Mouse (Mus musculus): Measurements from ENCODE around the gene B9d2. TPM values are rescaled to one million over a fixed set of nuclear protein-coding genes. Genes with fewer than 3 reads are reported as not detected.
A peak's percentile ranks its signal among the peaks of the same experiment; 100 is the strongest.
"Not testable (repeated sequence)": the region's sequence is repeated elsewhere in the genome, so short reads cannot be mapped to it uniquely, and the experiment has no call there.

Gene B9d2
- polyA plus RNA-seq, 1 experiment from 2014 or later = 31.3 TPM

DNA sequence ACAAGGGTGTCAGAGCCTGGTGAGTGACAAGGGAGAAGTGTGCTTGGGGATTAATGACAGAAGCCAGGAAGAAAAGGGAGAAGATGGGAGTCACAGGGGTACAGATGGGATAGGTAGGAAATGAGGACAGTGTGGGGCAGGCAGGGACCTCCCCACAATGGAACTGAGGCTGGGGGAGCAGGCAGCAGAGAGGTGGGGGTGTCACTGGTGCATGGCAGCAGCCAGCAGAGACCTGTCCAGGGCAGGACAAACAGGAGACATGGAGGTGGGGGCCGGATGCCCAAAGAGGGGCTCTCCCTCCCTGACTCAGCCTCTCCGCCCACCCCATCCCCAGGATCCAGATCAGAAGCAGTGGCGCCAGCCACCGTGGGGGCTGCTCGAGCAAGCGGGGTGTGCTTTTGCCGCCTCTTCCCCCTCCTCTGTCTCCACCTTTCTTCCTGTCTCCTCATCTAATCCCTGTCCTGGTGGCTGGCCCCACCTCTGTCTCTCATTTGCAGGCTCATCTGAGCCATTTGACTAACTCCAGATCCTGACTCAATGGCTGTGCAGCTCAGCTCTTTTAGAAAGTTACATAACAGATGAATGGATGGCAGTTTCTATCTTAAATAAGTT lies 30.0 kb downstream of the B9d2 start:
- peaks cover 42% of the 10 kb centered on the region for H3K36me3 ChIP-seq (replicated peaks)
- WGBS = 8% methylated on average over 6 of the region's 7 CpGs
- H3K4me2 ChIP-seq = no peak overlapping the region
- peaks cover 25% of the 10 kb centered on the region for H3K4me1 ChIP-seq
- no peaks in the 10 kb centered on the region for H3K9me3 ChIP-seq
- peak; percentile 30; the same call in 1 of the 2 replicates for ATAC-seq (ENCODE audit: low FRiP score)
- H3K27me3 ChIP-seq = peaks cover 19% of the 10 kb centered on the region; the same call in 1 of the 2 replicates
- no peak overlapping the region for H3K27ac ChIP-seq
- 0 out of 2 replicates have a peak overlapping the region, but pooled peaks have one; percentile 33 for H3K9ac ChIP-seq
- H3K4me3 ChIP-seq (replicated peaks) = no peak overlapping the region

DNA sequence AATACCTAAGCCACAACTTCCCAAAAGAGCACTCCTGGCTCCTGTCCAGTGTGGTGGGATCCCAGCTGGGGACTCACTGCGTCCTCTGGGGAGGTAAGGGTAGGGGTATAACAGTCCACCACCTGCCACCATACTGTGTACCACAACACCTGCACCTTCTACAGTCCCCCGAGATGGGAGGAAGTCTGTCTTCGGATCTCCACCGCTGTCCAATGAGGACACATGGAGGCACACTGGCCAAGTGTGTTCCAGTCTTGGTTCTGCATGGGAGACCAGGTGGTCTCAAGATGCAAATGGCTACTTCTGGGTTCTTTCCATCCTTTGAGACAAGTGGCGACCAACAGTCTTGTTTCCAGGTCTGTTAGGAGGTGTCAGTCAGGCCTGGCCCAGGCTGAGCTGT lies 30.6 kb downstream of the B9d2 start:
- no peak for ATAC-seq (ENCODE audit: low FRiP score)
- no peak overlapping the region for H3K4me3 ChIP-seq (replicated peaks)
- 69% methylated on average over 5 of the region's 5 CpGs for WGBS
- peaks cover 48% of the 10 kb centered on the region for H3K36me3 ChIP-seq (replicated peaks)
- no peak overlapping the region for H3K27ac ChIP-seq
- H3K9ac ChIP-seq = no peak overlapping the region
- no peak overlapping the region for H3K4me2 ChIP-seq
- no peaks in the 10 kb centered on the region for H3K9me3 ChIP-seq
- peaks cover 14% of the 10 kb centered on the region; the same call in 1 of the 2 replicates for H3K27me3 ChIP-seq
- H3K4me1 ChIP-seq = peaks cover 25% of the 10 kb centered on the region

DNA sequence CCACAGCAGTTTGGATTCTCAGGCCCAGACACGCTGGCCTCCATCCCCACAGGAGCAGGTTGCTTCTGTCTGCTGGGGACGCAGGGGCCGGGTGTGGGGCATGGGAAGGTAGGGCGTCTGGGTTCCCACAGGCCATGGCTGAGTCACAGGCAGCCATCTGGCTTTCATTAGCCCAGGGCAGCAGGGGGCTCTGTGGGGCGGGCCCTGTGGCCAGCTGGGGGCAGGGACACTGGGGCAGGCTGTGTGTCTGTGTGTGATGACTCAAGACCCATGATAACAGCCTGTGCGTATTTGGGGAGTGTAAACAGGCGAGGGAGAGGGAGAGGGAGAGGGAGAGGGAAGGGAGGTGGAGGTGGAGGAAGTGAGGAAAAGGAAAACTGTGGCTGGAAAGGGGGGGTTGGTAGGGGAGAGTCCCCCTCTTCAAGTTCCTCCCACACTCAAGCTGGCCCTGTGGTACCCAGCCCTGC lies 31.2 kb downstream of the B9d2 start:
- H3K27ac ChIP-seq = no peak overlapping the region
- no peak overlapping the region for H3K4me3 ChIP-seq (replicated peaks)
- WGBS = 44% methylated on average over 7 of the region's 7 CpGs

DNA sequence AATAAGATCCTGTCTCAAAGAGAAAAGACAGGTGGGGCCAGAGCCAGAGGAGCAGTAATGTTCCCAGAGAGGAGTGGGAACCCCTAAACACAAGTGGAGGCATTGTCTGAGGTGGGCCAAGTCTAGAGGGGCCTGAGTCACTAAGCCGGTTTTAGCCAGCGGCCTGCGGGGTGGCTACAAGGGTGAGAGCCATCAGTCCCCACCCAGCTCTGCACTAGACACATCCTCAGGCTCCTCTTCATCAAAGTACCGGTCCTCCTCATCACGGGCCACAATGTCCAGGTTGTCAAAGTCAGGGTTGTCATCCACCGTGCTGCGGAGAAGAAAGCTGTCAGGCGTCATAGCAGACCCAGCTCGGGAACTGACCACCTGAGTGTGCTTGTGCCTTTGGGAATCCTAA lies 32.2 kb downstream of the B9d2 start:
- ATAC-seq (ENCODE audit: low FRiP score) = no peak
- no peak overlapping the region for H3K4me3 ChIP-seq (replicated peaks)
- peaks cover 49% of the 10 kb centered on the region for H3K36me3 ChIP-seq (replicated peaks)
- no peak overlapping the region for H3K4me2 ChIP-seq
- H3K9me3 ChIP-seq = no peaks in the 10 kb centered on the region
- H3K4me1 ChIP-seq = peaks cover 30% of the 10 kb centered on the region
- H3K27me3 ChIP-seq = peaks cover 2% of the 10 kb centered on the region; the same call in 1 of the 2 replicates
- H3K9ac ChIP-seq = no peak overlapping the region
- 90% methylated on average over 9 of the region's 9 CpGs for WGBS
- H3K27ac ChIP-seq = no peak overlapping the region

More for the DNA sequence above, 31.2 kb downstream of the B9d2 start:
- Histone ChIP-seq H3K4me1 (peaks cover 25% of the 10 kb centered on the region), H3K9me3 (no peaks in the 10 kb centered on the region), H3K4me2 (no peak overlapping the region), H3K27me3 (peaks cover 10% of the 10 kb centered on the region; the same call in 1 of the 2 replicates), H3K36me3 (replicated peaks) (peaks cover 49% of the 10 kb centered on the region), H3K9ac (0 out of 2 replicates have a peak overlapping the region, but pooled peaks have one; percentile 7)
- peak; percentile 24; the same call in 1 of the 2 replicates for ATAC-seq (ENCODE audit: low FRiP score)

DNA sequence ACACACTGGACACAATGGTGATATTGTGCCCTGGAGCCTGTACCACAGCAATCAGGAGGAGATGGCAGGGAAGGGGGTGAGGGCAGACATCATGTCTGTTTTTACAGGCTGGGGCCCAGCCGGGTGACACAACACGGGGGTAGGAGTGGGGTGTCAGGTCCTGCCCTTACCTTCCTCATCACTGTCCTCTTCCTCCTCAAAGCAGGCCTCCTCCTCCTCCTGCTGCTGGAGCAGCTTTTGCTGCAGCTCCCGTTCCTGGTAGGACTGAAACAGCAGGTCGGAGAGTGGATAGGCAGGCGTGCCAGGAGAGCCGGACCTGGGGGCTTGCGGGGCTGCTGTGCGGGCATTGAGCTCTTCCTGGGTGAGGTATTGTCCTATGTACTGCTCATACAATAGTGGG lies 34.0 kb downstream of the B9d2 start:
- Histone ChIP-seq H3K27ac (no peak overlapping the region), H3K36me3 (replicated peaks) (peaks cover 49% of the 10 kb centered on the region), H3K4me2 (no peak overlapping the region), H3K9me3 (no peaks in the 10 kb centered on the region), H3K9ac (no peak overlapping the region), H3K4me1 (peaks cover 42% of the 10 kb centered on the region), H3K27me3 (no peaks in the 10 kb centered on the region), H3K4me3 (replicated peaks) (no peak overlapping the region)
- WGBS = 91% methylated on average over 8 of the region's 8 CpGs
- no peak for ATAC-seq (ENCODE audit: low FRiP score)

DNA sequence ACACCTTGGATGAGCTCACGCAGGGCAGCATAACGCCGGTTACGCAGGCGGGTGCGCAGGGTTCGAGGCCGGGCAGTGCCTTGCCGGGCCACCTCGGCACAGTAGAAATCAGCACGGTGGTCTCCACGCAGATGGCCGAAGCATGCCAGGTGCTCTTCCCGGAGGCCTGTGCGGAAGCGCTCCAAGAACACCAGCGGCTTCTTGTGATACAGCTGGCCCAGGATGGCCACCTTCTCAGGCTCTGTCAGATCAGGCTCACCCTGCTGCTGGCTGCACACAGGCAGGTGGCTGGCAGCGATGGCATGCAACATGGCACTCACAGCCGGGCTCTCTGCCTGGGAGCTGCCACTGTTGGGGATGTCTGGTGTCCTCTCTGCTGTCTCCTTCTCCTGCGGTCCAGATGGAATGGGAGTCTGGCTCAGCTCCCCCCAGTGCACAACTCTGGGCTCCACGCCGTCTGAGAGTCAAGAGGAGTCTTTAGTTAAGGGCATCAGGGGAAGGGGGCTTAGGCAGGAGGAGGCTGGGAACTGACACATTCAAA lies 35.2 kb downstream of the B9d2 start:
- Histone ChIP-seq H3K4me1 (peaks cover 33% of the 10 kb centered on the region), H3K4me2 (no peak overlapping the region), H3K4me3 (replicated peaks) (no peak overlapping the region), H3K9me3 (no peaks in the 10 kb centered on the region), H3K27me3 (no peaks in the 10 kb centered on the region), H3K9ac (no peak overlapping the region), H3K36me3 (replicated peaks) (peaks cover 58% of the 10 kb centered on the region), H3K27ac (no peak overlapping the region)
- WGBS = 96% methylated on average over 22 of the region's 22 CpGs
- no peak for ATAC-seq (ENCODE audit: low FRiP score)

DNA sequence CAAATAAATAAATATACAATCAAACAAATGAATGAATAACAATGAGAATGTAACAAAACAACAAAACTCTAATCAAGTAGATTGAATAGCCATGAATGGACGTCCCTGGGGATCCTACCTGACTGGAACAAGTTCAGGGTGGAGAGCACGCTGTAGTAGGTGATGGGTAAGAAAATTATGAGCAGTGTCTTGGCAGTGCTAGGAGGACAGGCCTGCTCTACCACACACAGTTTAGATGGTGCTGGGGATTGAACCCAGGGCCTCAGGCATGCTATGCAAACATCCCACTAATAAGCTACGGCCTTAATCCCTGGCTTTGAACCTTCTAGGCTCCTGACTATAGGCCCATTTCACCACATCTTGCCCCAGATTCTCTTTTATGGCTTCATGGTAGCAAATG lies 36.9 kb downstream of the B9d2 start:
- peak overlapping the region; percentile 71 for H3K4me3 ChIP-seq (replicated peaks)
- H3K27ac ChIP-seq = no peak overlapping the region
- no peak for ATAC-seq (ENCODE audit: low FRiP score)
- H3K36me3 ChIP-seq (replicated peaks) = peaks cover 59% of the 10 kb centered on the region
- H3K27me3 ChIP-seq = no peaks in the 10 kb centered on the region
- H3K9me3 ChIP-seq = no peaks in the 10 kb centered on the region
- 91% methylated on average over 3 of the region's 3 CpGs for WGBS
- peaks cover 20% of the 10 kb centered on the region for H3K4me1 ChIP-seq
- H3K4me2 ChIP-seq = peak overlapping the region; percentile 89
- no peak overlapping the region for H3K9ac ChIP-seq

DNA sequence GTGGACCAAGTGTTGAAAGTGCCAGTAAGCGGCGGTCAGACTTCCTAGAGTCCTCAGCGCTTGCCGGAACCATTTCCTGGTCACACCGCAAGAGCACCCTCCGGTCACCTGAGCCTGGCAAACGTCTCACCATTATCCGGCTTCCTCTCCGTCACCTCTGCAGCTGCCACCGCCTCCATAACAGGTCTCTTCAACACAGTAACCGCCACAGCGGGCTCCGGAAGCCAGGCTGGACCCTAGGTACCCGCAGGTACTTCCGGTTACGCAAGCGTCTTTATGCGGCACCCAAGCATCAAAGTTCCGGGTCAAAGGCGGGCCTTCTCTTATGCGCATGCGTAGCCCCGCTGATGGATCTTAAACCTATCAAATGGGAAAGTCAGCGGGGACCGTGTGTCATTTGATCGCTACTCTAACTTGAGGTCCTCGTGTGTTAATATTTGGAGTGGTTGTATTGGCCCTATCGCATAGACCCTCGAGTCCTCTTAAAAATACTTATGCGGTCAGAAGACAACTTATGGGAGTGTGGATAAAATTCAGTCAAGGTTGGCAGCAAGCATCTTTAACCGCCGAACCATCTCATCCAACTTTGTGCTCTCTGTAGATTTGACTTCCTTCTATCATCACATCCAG lies 38.3 kb downstream of the B9d2 start, which contains the start of gene Ccdc97:
Gene Ccdc97 (minus strand): TSS at position 301 of the 630 bp plus-strand sequence.
- Histone ChIP-seq H3K9ac (peak within 1 kb of the TSS; percentile 69), H3K27ac (peak within 1 kb of the TSS; percentile 71), H3K9me3 (no peaks in the 10 kb centered on the region), H3K36me3 (replicated peaks) (peaks cover 59% of the 10 kb centered on the region), H3K4me2 (peak within 1 kb of the TSS; percentile 89), H3K4me3 (replicated peaks) (peak within 1 kb of the TSS; percentile 71), H3K4me1 (peaks cover 20% of the 10 kb centered on the region), H3K27me3 (no peaks in the 10 kb centered on the region)
- WGBS = 5% methylated on average over 32 of the region's 32 CpGs
- peak; percentile 88 for ATAC-seq (ENCODE audit: low FRiP score)

DNA sequence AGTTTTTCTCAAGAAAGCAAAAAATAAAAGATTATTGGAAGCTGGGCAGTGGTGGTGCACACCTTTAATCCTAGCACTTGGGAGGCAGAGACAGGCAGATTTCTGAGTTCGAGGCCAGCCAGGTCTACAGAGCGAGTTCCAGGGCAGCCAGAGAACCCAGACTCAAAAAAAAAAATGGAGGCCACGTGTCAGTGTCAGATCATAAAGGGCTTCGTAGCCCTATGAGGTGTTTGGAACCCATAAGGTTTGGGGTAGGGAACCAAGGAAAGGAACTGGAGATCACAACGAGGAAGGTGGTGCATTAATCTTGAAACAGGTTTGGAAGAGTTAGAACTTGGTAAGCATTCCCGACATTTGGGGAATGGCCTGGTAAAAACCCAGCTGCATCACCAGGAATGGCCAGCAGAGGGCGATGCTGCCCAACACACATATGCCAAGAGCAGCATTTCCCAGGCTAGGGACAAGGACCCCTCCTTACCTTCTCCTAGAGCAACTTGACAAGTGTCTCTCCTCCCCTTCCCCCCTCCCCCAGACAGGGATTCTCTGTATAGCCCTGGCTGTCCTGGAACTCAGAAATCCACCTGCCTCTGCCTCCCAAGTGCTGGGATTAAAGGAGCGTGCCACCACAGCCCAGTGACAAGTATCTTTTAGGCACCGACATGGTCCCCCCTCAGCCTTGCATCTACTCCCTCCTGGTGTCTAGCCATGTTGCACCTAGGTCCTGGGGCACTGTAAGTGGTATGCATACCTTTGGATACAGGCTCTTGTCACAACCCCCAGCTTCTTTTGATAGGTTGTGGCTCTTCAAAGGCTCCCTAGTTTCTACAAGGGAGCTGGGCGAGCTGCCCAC lies 39.4 kb downstream of the B9d2 start:
- ATAC-seq (ENCODE audit: low FRiP score) = peak; percentile 45
- WGBS = 62% methylated on average over 10 of the region's 10 CpGs
- no peak overlapping the region for H3K27ac ChIP-seq
- no peaks in the 10 kb centered on the region for H3K27me3 ChIP-seq
- H3K4me1 ChIP-seq = peaks cover 20% of the 10 kb centered on the region
- H3K36me3 ChIP-seq (replicated peaks) = peaks cover 59% of the 10 kb centered on the region
- H3K4me3 ChIP-seq (replicated peaks) = no peak overlapping the region
- H3K9ac ChIP-seq = 0 out of 2 replicates have a peak overlapping the region, but pooled peaks have one; percentile 25
- no peaks in the 10 kb centered on the region for H3K9me3 ChIP-seq
- H3K4me2 ChIP-seq = no peak overlapping the region

DNA sequence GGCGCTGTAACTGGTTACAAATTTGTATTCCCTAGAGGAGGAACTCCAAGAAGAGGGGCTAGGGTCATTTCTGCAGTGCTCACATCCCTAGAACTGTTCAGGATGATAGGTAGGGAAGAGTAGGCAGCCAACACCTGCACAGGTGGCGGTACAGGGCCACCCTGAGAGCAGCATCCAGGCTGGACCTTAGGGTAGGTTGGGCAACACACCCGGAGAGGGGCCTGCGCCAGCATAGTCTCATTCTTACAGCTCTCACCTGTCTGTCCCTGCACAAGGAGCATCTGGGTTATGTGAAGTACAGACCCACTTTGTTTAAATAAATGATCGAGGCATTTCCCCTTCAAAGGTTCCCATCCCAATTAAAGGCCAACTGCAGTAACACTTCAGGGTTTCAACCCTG lies 40.2 kb downstream of the B9d2 start:
- H3K9me3 ChIP-seq = no peaks in the 10 kb centered on the region
- H3K9ac ChIP-seq = no peak overlapping the region
- 94% methylated on average over 5 of the region's 5 CpGs for WGBS
- peaks cover 59% of the 10 kb centered on the region for H3K36me3 ChIP-seq (replicated peaks)
- ATAC-seq (ENCODE audit: low FRiP score) = no peak
- no peak overlapping the region for H3K27ac ChIP-seq
- peaks cover 20% of the 10 kb centered on the region for H3K4me1 ChIP-seq
- H3K4me2 ChIP-seq = no peak overlapping the region
- H3K4me3 ChIP-seq (replicated peaks) = no peak overlapping the region
- H3K27me3 ChIP-seq = no peaks in the 10 kb centered on the region

DNA sequence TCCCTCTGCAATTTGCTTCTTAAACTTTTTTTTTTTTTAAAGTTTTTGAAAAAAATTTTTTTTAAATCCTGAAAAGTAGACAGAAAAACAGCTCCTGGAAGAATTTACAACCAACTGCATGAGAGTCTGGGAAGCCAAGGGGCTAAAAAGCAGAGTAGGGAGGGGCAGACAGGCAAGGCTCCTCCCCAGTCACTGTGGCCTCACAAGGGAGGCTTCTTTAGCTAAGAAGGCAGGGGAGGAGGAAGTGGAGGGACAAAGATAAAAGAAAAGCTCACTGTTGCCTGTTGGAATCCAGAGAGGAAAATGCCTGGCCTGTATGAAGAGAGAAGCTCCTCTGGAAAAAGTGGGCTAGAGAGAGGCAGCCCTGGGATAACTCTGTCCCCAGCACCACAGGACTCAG lies 41.2 kb downstream of the B9d2 start:
- H3K9me3 ChIP-seq; H3K27ac ChIP-seq; ATAC-seq (ENCODE audit: low FRiP score); H3K4me3 ChIP-seq (replicated peaks); H3K9ac ChIP-seq; H3K4me2 ChIP-seq; H3K27me3 ChIP-seq: not testable (repeated sequence)
- Histone ChIP-seq H3K36me3 (replicated peaks) (peaks cover 64% of the 10 kb centered on the region), H3K4me1 (peaks cover 20% of the 10 kb centered on the region)

DNA sequence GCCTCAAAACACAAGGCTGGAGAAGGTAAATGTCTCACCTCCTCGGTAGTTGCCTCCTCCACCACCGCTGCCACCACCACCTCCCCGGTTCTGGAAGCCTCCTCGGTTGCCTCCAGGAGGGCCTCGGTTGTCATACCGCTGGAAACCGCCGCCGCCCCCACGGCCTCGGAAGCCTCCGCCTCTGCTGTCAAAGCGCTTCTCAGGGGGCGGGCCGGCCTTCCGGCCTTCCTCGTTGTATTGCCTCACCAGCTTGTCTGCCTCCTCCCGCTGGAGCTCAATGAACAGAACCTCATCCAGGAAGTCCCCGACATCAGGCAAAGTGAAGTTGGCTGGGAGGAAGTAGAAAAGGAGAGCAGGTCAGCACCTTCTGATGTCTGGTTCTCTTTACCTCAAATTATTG lies 45.3 kb downstream of the B9d2 start:
- Histone ChIP-seq H3K4me2 (no peak overlapping the region), H3K36me3 (replicated peaks) (peaks cover 92% of the 10 kb centered on the region), H3K4me1 (no peaks in the 10 kb centered on the region; the same call in 1 of the 2 replicates), H3K27me3 (no peaks in the 10 kb centered on the region), H3K9me3 (no peaks in the 10 kb centered on the region), H3K4me3 (replicated peaks) (no peak overlapping the region), H3K27ac (no peak overlapping the region), H3K9ac (no peak overlapping the region)
- ATAC-seq (ENCODE audit: low FRiP score) = no peak
- 84% methylated on average over 19 of the region's 19 CpGs for WGBS
